Mouse (Mus musculus): ENCODE measurements around the gene Cfap69. TPM values are rescaled to one million over a fixed set of nuclear protein-coding genes. Genes with fewer than 3 reads are reported as not detected.

The Cfap69 gene
- polyA plus RNA-seq (2015; fragmentation: Nextera tagmentation; extraction: Ambion mirVana) = 3.2 and 3.7 TPM in 2 replicates

GRCm38 (mm10) chr5:5663655-5664370 is at the start of gene Cfap69:
Gene Cfap69 (minus strand): TSS chr5:5664239.

DNA sequence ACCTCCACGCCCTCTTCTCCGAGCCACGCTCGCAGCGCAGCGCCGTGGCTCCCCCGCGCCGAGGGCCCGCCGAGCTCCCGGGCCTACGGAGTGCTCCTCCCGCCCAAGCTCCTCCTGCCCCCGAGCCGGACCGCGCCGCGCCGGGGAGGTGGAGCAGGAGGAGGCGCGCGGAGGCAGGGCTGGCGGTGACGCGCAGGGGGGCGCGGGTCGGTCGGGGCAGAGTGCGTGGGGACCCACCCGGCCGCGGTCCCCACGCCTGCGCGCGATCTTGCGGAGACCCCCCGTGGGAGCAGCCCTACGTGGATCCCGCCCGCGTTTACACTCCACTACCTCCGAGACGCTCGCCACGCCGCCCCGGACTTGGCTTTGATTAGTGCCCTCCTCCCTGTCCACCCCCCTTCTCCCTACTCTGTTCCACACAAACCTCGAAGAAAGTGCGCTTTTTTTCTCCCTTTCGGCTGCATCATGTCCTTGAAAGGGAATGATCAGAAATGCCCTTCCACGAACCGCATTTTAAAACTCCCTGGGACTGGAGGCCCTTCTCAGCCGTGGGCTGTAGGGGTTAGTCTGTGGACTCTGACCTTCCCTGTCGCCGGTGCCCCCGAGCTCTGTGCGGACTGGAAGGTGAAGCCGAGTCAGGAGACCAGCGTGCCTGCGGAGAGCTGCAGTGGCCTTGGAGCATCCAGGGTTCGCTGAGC is 30.1 kb upstream of the Cfap69 start, which contains the start of gene Steap2:
Gene Steap2, minus strand, starts transcription at position 623 of the 698 bp plus-strand sequence.

GRCm38 (mm10) chr5:5573749-5574317 is 90.2 kb downstream of the Cfap69 start, which contains the start of gene Gm8773:
Gene Gm8773 (plus strand): TSS chr5:5573799.

DNA sequence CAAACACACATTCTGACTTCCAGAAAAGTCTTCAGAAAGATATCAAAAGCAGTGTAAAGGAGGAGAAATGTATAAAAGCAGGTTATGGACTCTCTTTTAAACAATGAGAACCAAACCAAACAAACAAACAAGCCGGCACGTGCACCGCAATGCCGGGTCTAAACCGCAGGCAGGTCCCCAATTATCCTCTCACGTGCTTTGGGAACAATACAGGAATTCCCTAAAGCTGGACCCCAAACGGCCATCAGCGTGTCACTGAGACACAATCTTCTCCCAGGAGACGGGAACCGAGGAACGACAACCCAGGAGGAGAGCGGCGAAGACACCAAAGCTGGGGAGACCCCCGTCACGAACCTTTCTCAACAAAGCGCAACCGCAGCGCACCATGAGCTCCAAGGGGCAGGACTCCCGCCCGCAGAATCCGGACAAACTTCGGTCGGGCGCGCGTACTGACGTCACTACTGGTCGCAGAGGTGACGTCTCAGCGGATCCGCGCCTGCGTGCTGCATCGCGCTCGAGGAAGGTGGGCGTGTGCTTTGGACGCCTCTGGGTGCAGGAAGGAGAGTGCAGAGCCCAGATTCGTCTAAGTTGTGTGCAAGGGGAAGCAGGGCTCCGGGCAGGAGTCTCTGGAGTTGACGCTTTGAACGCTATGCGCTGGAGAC is 104.8 kb downstream of the Cfap69 start, which contains the start of gene Gtpbp10:
Gene Gtpbp10, minus strand, starts transcription at position 460 of the 662 bp plus-strand sequence.

Other genes with a start within 250 kb of the Cfap69 start
- 7.7 and 13.2 TPM in 2 replicates for gene Cdk14, start 243.9 kb downstream of the Cfap69 start, polyA plus RNA-seq (2015; fragmentation: Nextera tagmentation; extraction: Ambion mirVana)
- not detected in 2 replicates for gene 1700015F17Rik, start 185.1 kb downstream of the Cfap69 start, polyA plus RNA-seq (2015; fragmentation: Nextera tagmentation; extraction: Ambion mirVana)
- 7.3 and 8.3 TPM in 2 replicates for gene Cldn12, start 149.3 kb downstream of the Cfap69 start, polyA plus RNA-seq (2015; fragmentation: Nextera tagmentation; extraction: Ambion mirVana)
- 20.1 and 23.1 TPM in 2 replicates for gene Gtpbp10, start 104.7 kb downstream of the Cfap69 start, polyA plus RNA-seq (2015; fragmentation: Nextera tagmentation; extraction: Ambion mirVana)
- gene Gm8773, start 90.4 kb downstream of the Cfap69 start, polyA plus RNA-seq (2015; fragmentation: Nextera tagmentation; extraction: Ambion mirVana) = 3.1 and 5.6 TPM in 2 replicates
- gene Steap2, start 30.3 kb upstream of the Cfap69 start, polyA plus RNA-seq (2015; fragmentation: Nextera tagmentation; extraction: Ambion mirVana) = 6.6 and 10.9 TPM in 2 replicates
- gene Steap1, start 85.1 kb upstream of the Cfap69 start, polyA plus RNA-seq (2015; fragmentation: Nextera tagmentation; extraction: Ambion mirVana) = 33.0 and 46.6 TPM in 2 replicates